In the genomic region with DNA sequence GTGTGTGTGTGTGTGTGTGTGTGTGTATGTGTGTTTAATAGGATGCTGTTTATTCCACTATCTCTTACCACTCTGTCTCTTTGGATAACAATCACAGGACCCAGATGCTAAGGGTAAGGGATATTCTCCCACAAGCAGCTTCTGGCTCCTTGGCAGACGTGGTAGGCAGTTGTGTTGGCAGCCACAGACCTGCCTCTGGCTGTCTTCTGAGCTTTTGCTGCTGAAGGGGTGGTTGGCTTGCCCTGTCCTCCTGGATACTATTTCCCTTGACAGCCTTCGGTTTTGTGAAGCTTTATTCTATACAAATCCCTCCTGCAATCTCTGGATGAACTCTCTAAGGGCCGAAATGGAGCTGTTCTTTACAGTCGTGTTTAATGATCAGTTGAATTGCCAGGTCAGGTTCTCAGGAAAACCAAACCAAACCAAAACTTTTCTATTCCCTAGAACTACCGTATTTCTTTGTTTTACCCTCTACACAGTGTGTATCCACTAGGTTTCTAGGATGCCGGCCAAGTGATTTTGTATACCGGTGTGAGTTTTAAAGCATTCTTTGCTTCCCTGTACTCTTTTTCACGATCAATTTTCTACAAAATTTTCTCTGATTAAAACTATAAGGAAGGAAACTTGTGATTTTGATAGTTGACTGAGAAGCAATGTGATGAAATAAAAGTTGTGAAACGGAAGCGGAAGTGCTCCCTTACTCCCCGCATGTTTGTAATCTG, we compare ENCODE assay signal across 13 mouse cellular contexts.
DNase-seq lines count a peak whose midpoint lies in the region; ATAC-seq lines count a peak whose summit lies in the region.
"Had no signal": no experiment of that assay in that cellular context is flagged by ENCODE, and none has a peak within 500 bp of the region (broad histone marks: within the 10 kb centered on the region; RNA-seq: fewer than 3 reads in every experiment).

No protein-coding gene starts in this region.

- WGBS in neural tube, embryonic 12.5 days = 56% methylated on average over 11 of the region's 11 CpGs
- WGBS in forebrain, embryonic 13.5 days = 43% methylated on average over 11 of the region's 11 CpGs
- 54% methylated on average over 11 of the region's 11 CpGs for WGBS in midbrain, embryonic 11.5 days

- H3K27ac ChIP-seq in neural tube, embryonic 12.5 days = no peak overlapping the region
- peak overlapping the region; percentile 37 for H3K27ac ChIP-seq in forebrain, embryonic 13.5 days
- H3K27ac ChIP-seq in midbrain, embryonic 11.5 days (ENCODE audit: low read depth, low read length) = 0 out of 2 replicates have a peak overlapping the region, but pooled peaks have one; percentile 25
- H3K27ac ChIP-seq: embryonic facial prominence, embryonic 13.5 days had no signal

- peaks cover 3% of the 10 kb centered on the region; the same call in 1 of the 2 replicates for H3K27me3 ChIP-seq in neural tube, embryonic 12.5 days (replicated peaks)
- H3K27me3 ChIP-seq in forebrain, embryonic 13.5 days = peaks cover 15% of the 10 kb centered on the region; the same call in 1 of the 2 replicates
- peaks cover 19% of the 10 kb centered on the region for H3K27me3 ChIP-seq in midbrain, embryonic 11.5 days (ENCODE audit: control insufficient read depth, insufficient read depth, low read length)
- H3K27me3 ChIP-seq: embryonic facial prominence, embryonic 13.5 days had no signal

- no peak overlapping the region for H3K4me3 ChIP-seq in neural tube, embryonic 12.5 days
- no peak overlapping the region for H3K4me3 ChIP-seq in forebrain, embryonic 13.5 days
- no peak overlapping the region for H3K4me3 ChIP-seq in midbrain, embryonic 11.5 days (ENCODE audit: low read depth, low read length)
- H3K4me3 ChIP-seq: embryonic facial prominence, embryonic 13.5 days had no signal

- no peaks in the 10 kb centered on the region for H3K36me3 ChIP-seq in neural tube, embryonic 12.5 days
- no peaks in the 10 kb centered on the region for H3K36me3 ChIP-seq in forebrain, embryonic 13.5 days (ENCODE audit: poor library complexity, severe bottlenecking)
- no peaks in the 10 kb centered on the region for H3K36me3 ChIP-seq in midbrain, embryonic 11.5 days (ENCODE audit: control insufficient read depth, insufficient read depth, low read length)
- H3K36me3 ChIP-seq: embryonic facial prominence, embryonic 13.5 days had no signal

- no peak overlapping the region for H3K4me2 ChIP-seq in neural tube, embryonic 12.5 days (replicated peaks)
- H3K4me2 ChIP-seq in forebrain, embryonic 13.5 days = peak overlapping the region; percentile 27
- peak overlapping the region; percentile 10; the same call in 1 of the 2 replicates for H3K4me2 ChIP-seq in midbrain, embryonic 11.5 days
- H3K4me2 ChIP-seq: embryonic facial prominence, embryonic 13.5 days; liver, embryonic 11.5 days had no signal

- peaks cover 10% of the 10 kb centered on the region; the same call in 1 of the 2 replicates for H3K4me1 ChIP-seq in neural tube, embryonic 12.5 days
- peaks cover 30% of the 10 kb centered on the region for H3K4me1 ChIP-seq in forebrain, embryonic 13.5 days
- peaks cover 18% of the 10 kb centered on the region for H3K4me1 ChIP-seq in midbrain, embryonic 11.5 days (ENCODE audit: control insufficient read depth, insufficient read depth, low read length)
- H3K4me1 ChIP-seq: embryonic facial prominence, embryonic 13.5 days had no signal

- DNase-seq in neural tube, embryonic 10.5 days (ENCODE audit: extremely low spot score, low spot score) = no peak
- peak; percentile 91 for DNase-seq in midbrain, embryonic 11.5 days (ENCODE audit: low spot score, missing footprints)
- peak; percentile 57 for DNase-seq in retina, postnatal 1 day
- DNase-seq in testis, postnatal 10 days (ENCODE audit: low spot score) = no peak
- no peak for DNase-seq in heart, adult 9 months (ENCODE audit: low spot score in 2 of 2)
- no peak for DNase-seq in kidney, adult 18-20 months
- DNase-seq: heart, postnatal 10 days; kidney, adult 11 months had no signal

- peak overlapping the region; percentile 22; the same call in 1 of the 2 replicates for H3K9ac ChIP-seq in neural tube, embryonic 12.5 days
- H3K9ac ChIP-seq in forebrain, embryonic 13.5 days = 0 out of 2 replicates have a peak overlapping the region, but pooled peaks have one; percentile 17
- no peak overlapping the region for H3K9ac ChIP-seq in midbrain, embryonic 11.5 days (ENCODE audit: low read length)
- H3K9ac ChIP-seq: embryonic facial prominence, embryonic 13.5 days had no signal

- no peaks in the 10 kb centered on the region for H3K9me3 ChIP-seq in neural tube, embryonic 12.5 days
- no peaks in the 10 kb centered on the region for H3K9me3 ChIP-seq in forebrain, embryonic 13.5 days (replicated peaks)
- no peaks in the 10 kb centered on the region for H3K9me3 ChIP-seq in midbrain, embryonic 11.5 days (ENCODE audit: control insufficient read depth, low read length)
- H3K9me3 ChIP-seq: embryonic facial prominence, embryonic 13.5 days had no signal

- no peak for ATAC-seq in neural tube, embryonic 12.5 days (ENCODE audit: low FRiP score, low read depth)
- no peak for ATAC-seq in forebrain, embryonic 13.5 days
- no peak for ATAC-seq in midbrain, embryonic 11.5 days (ENCODE audit: low FRiP score)
- ATAC-seq: lung, postnatal 0 days had no signal

Comparison
In these comparisons a context has a peak if more than half of its experiments do, and no peak if none do; other contexts are left out.
1. DNase-seq: peak in midbrain, embryonic 11.5 days (single experiment) and retina, postnatal 1 day (single experiment); none in neural tube, embryonic 10.5 days (single experiment), testis, postnatal 10 days (single experiment), heart, adult 9 months (0 of 2) and kidney, adult 18-20 months (single experiment).